Comparison of ENCODE assay signal across 9 mouse cellular contexts in the genomic region with DNA sequence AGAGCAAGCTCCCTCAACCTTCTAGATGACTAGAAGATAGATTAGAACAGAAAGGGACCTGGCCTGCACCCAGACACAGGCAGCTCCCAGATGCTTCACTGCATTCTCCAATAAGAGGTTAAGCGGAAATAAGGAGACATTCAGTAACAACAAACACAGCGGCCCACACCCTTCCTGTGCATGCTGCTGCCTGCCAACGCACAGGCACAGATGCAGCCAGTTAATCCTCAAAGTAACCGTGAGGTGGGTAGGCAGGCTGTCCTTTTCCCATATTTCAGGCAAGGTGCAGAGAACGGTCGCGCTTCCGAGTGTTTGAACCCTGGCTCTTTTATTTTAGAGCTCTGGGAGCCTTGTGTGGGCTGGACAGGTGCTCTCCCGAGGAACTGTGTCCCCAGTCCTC. TPM values are rescaled to one million over a fixed set of nuclear protein-coding genes. Genes with fewer than 3 reads are reported as not detected.
DNase-seq lines count a peak whose midpoint lies in the region; ATAC-seq and TF ChIP-seq lines count a peak whose summit lies in the region.
"Had no signal": no experiment of that assay in that cellular context is flagged by ENCODE, and none has a peak within 500 bp of the region (broad histone marks: within the 10 kb centered on the region; RNA-seq: fewer than 3 reads in every experiment).

No protein-coding gene starts in this region.

- H3K4me2 ChIP-seq in limb, embryonic 15.5 days, result no peak overlapping the region
- no peak overlapping the region for H3K4me2 ChIP-seq in heart, embryonic 11.5 days
- H3K4me2 ChIP-seq in intestine, postnatal 0 days (replicated peaks; ENCODE audit: low read depth), result no peak overlapping the region
- 0 out of 2 replicates have a peak overlapping the region, but pooled peaks have one; percentile 2 for H3K4me2 ChIP-seq in stomach, embryonic 14.5 days (replicated peaks; ENCODE audit: low read depth, low read length)
- no peak overlapping the region for H3K4me2 ChIP-seq in midbrain, embryonic 11.5 days
- H3K4me2 ChIP-seq: hindbrain, embryonic 15.5 days; liver, embryonic 15.5 days had no signal

- ATAC-seq in limb, embryonic 15.5 days (ENCODE audit: insufficient number of reproducible peaks, low FRiP score, low TSS enrichment, low read depth), result no peak
- ATAC-seq in heart, embryonic 11.5 days (replicated peaks; ENCODE audit: insufficient number of reproducible peaks, low FRiP score, low TSS enrichment), result no peak
- ATAC-seq in intestine, postnatal 0 days, result no peak
- no peak for ATAC-seq in stomach, embryonic 14.5 days (ENCODE audit: insufficient number of reproducible peaks, insufficient read depth, low FRiP score, low read depth)
- no peak for ATAC-seq in midbrain, embryonic 11.5 days (ENCODE audit: low FRiP score)

- H3K9ac ChIP-seq in limb, embryonic 15.5 days, result no peak overlapping the region
- H3K9ac ChIP-seq in heart, embryonic 11.5 days (ENCODE audit: low read depth, low read length), result peak overlapping the region; percentile 44; the same call in 1 of the 2 replicates
- H3K9ac ChIP-seq in intestine, postnatal 0 days (ENCODE audit: low read depth, low read length), result no peak overlapping the region
- no peak overlapping the region for H3K9ac ChIP-seq in stomach, embryonic 14.5 days (replicated peaks; ENCODE audit: low read depth, low read length)
- H3K9ac ChIP-seq in midbrain, embryonic 11.5 days (ENCODE audit: low read length), result no peak overlapping the region
- H3K9ac ChIP-seq: hindbrain, embryonic 15.5 days; liver, embryonic 15.5 days had no signal

- H3K9me3 ChIP-seq in limb, embryonic 15.5 days, result no peaks in the 10 kb centered on the region
- no peaks in the 10 kb centered on the region for H3K9me3 ChIP-seq in limb, embryonic 10.5 days (replicated peaks)
- no peaks in the 10 kb centered on the region for H3K9me3 ChIP-seq in heart, embryonic 11.5 days (replicated peaks; ENCODE audit: control insufficient read depth, low read length)
- H3K9me3 ChIP-seq in intestine, postnatal 0 days (ENCODE audit: control insufficient read depth), result no peaks in the 10 kb centered on the region
- no peaks in the 10 kb centered on the region for H3K9me3 ChIP-seq in stomach, embryonic 14.5 days (ENCODE audit: control insufficient read depth, low read depth, low read length)
- no peaks in the 10 kb centered on the region for H3K9me3 ChIP-seq in midbrain, embryonic 11.5 days (ENCODE audit: control insufficient read depth, low read length)
- H3K9me3 ChIP-seq: hindbrain, embryonic 15.5 days; liver, embryonic 15.5 days had no signal

- no peak for DNase-seq in limb, embryonic 10.5 days (ENCODE audit: low spot score)
- no peak for DNase-seq in midbrain, embryonic 11.5 days (ENCODE audit: low spot score, missing footprints)
- DNase-seq in cerebellum, adult 2 months, result no peak

- no peak for TF ChIP-seq CTCF in intestine, postnatal 0 days (IDR thresholded peaks at IDR 0.05; ENCODE audit: low read depth)
- no peak for TF ChIP-seq CTCF in cerebellum, adult 2 months (IDR thresholded peaks at IDR 0.05; ENCODE audit: borderline replicate concordance, insufficient read depth, low read depth, low read length)

- H3K27me3 ChIP-seq in limb, embryonic 15.5 days, result no peaks in the 10 kb centered on the region
- H3K27me3 ChIP-seq in limb, embryonic 10.5 days (ENCODE audit: low read depth, poor library complexity, severe bottlenecking), result no peaks in the 10 kb centered on the region
- no peaks in the 10 kb centered on the region for H3K27me3 ChIP-seq in heart, embryonic 11.5 days (ENCODE audit: control insufficient read depth, insufficient read depth, low read length)
- 0 out of 2 replicates have a peak, but pooled peaks cover 3% of the 10 kb centered on the region for H3K27me3 ChIP-seq in intestine, postnatal 0 days (replicated peaks; ENCODE audit: control insufficient read depth, insufficient read depth, low read length)
- H3K27me3 ChIP-seq in stomach, embryonic 14.5 days (ENCODE audit: control insufficient read depth, insufficient read depth, low read length), result no peaks in the 10 kb centered on the region
- no peaks in the 10 kb centered on the region for H3K27me3 ChIP-seq in midbrain, embryonic 11.5 days (ENCODE audit: control insufficient read depth, insufficient read depth, low read length)
- no peaks in the 10 kb centered on the region for H3K27me3 ChIP-seq in cerebellum, adult 2 months (ENCODE audit: control insufficient read depth, insufficient read depth, low read length)
- H3K27me3 ChIP-seq: hindbrain, embryonic 15.5 days; liver, embryonic 15.5 days had no signal

- H3K36me3 ChIP-seq in limb, embryonic 15.5 days, result peaks cover 52% of the 10 kb centered on the region
- H3K36me3 ChIP-seq in limb, embryonic 10.5 days, result peaks cover 59% of the 10 kb centered on the region
- peaks cover 19% of the 10 kb centered on the region for H3K36me3 ChIP-seq in heart, embryonic 11.5 days (ENCODE audit: control insufficient read depth, insufficient read depth, low read length)
- H3K36me3 ChIP-seq in intestine, postnatal 0 days (ENCODE audit: control insufficient read depth, insufficient read depth), result peaks cover 12% of the 10 kb centered on the region
- peaks cover 31% of the 10 kb centered on the region for H3K36me3 ChIP-seq in stomach, embryonic 14.5 days (ENCODE audit: control insufficient read depth, insufficient read depth, low read length)
- H3K36me3 ChIP-seq in midbrain, embryonic 11.5 days (ENCODE audit: control insufficient read depth, insufficient read depth, low read length), result no peaks in the 10 kb centered on the region
- H3K36me3 ChIP-seq: hindbrain, embryonic 15.5 days had no signal

- WGBS in limb, embryonic 15.5 days, result 56% methylated on average over 9 of the region's 9 CpGs
- 85% methylated on average over 9 of the region's 9 CpGs for WGBS in limb, embryonic 10.5 days
- WGBS in heart, embryonic 11.5 days (ENCODE audit: insufficient replicate concordance), result 69% methylated on average over 9 of the region's 9 CpGs
- 84% methylated on average over 9 of the region's 9 CpGs for WGBS in intestine, postnatal 0 days
- 62% methylated on average over 9 of the region's 9 CpGs for WGBS in stomach, embryonic 14.5 days
- WGBS in midbrain, embryonic 11.5 days, result 77% methylated on average over 9 of the region's 9 CpGs
- WGBS in cerebellum, adult 2 months, result 62% methylated on average over 9 of the region's 9 CpGs

- TF ChIP-seq POLR2A in cerebellum, adult 2 months (IDR thresholded peaks at IDR 0.05; ENCODE audit: borderline replicate concordance, insufficient read depth, low read length), result no peak

- H3K4me1 ChIP-seq in limb, embryonic 15.5 days, result peaks cover 18% of the 10 kb centered on the region
- H3K4me1 ChIP-seq in limb, embryonic 10.5 days, result peaks cover 22% of the 10 kb centered on the region
- H3K4me1 ChIP-seq in heart, embryonic 11.5 days (ENCODE audit: control insufficient read depth, insufficient read depth, low read length), result peaks cover 66% of the 10 kb centered on the region
- H3K4me1 ChIP-seq in intestine, postnatal 0 days (replicated peaks; ENCODE audit: control insufficient read depth, insufficient read depth, low read length), result no peaks in the 10 kb centered on the region
- H3K4me1 ChIP-seq in stomach, embryonic 14.5 days (ENCODE audit: control insufficient read depth, insufficient read depth, low read length), result peaks cover 21% of the 10 kb centered on the region; the same call in 1 of the 2 replicates
- peaks cover 3% of the 10 kb centered on the region; the same call in 1 of the 2 replicates for H3K4me1 ChIP-seq in midbrain, embryonic 11.5 days (ENCODE audit: control insufficient read depth, insufficient read depth, low read length)
- H3K4me1 ChIP-seq in cerebellum, adult 2 months (ENCODE audit: control insufficient read depth, insufficient read depth, low read length), result peaks cover 24% of the 10 kb centered on the region

- H3K27ac ChIP-seq in limb, embryonic 15.5 days, result peak overlapping the region; percentile 59
- H3K27ac ChIP-seq in limb, embryonic 10.5 days, result no peak overlapping the region
- H3K27ac ChIP-seq in heart, embryonic 11.5 days (ENCODE audit: low read depth, low read length), result peak overlapping the region; percentile 37; the same call in 1 of the 2 replicates
- 0 out of 2 replicates have a peak overlapping the region, but pooled peaks have one; percentile 24 for H3K27ac ChIP-seq in intestine, postnatal 0 days (ENCODE audit: low read depth, low read length)
- H3K27ac ChIP-seq in stomach, embryonic 14.5 days (ENCODE audit: low read length), result peak overlapping the region; percentile 55; the same call in 1 of the 2 replicates
- H3K27ac ChIP-seq in midbrain, embryonic 11.5 days (ENCODE audit: low read depth, low read length), result no peak overlapping the region
- no peak overlapping the region for H3K27ac ChIP-seq in cerebellum, adult 2 months (ENCODE audit: insufficient read depth, low read length)
- H3K27ac ChIP-seq: hindbrain, embryonic 15.5 days; liver, embryonic 15.5 days had no signal

- H3K4me3 ChIP-seq in limb, embryonic 15.5 days, result no peak overlapping the region
- H3K4me3 ChIP-seq in limb, embryonic 10.5 days, result no peak overlapping the region
- no peak overlapping the region for H3K4me3 ChIP-seq in heart, embryonic 11.5 days (ENCODE audit: low read depth, low read length)
- H3K4me3 ChIP-seq in intestine, postnatal 0 days (ENCODE audit: low read depth, low read length), result no peak overlapping the region
- no peak overlapping the region for H3K4me3 ChIP-seq in stomach, embryonic 14.5 days (ENCODE audit: low read depth, low read length)
- H3K4me3 ChIP-seq in midbrain, embryonic 11.5 days (ENCODE audit: low read depth, low read length), result no peak overlapping the region
- H3K4me3 ChIP-seq in cerebellum, adult 2 months (replicated peaks; ENCODE audit: insufficient read depth, low read depth, low read length), result no peak overlapping the region
- H3K4me3 ChIP-seq: hindbrain, embryonic 15.5 days; liver, embryonic 15.5 days had no signal

RNA-seq across cellular contexts. Expression of a gene that starts 17.8 kb away (rescaled TPM):
- polyA plus RNA-seq in limb, embryonic 15.5 days (2015; fragmentation: Nextera tagmentation; extraction: Ambion mirVana), result 21.8 and 23.0 TPM in 2 replicates
- polyA plus RNA-seq in limb, embryonic 10.5 days (2016; fragmentation: Nextera tagmentation; extraction: Ambion mirVana), result 9.3 TPM in 2 replicates
- 20.6 and 21.1 TPM in 2 replicates for polyA plus RNA-seq in heart, embryonic 11.5 days (2014; fragmentation: Nextera tagmentation; extraction: Ambion mirVana)
- polyA plus RNA-seq in intestine, postnatal 0 days (2015; fragmentation: Nextera tagmentation; extraction: Ambion mirVana), result 7.4 and 7.5 TPM in 2 replicates
- 18.1 and 19.3 TPM in 2 replicates for polyA plus RNA-seq in stomach, embryonic 14.5 days (2014; fragmentation: Nextera tagmentation; extraction: Ambion mirVana)
- 3.0 and 4.3 TPM in 2 replicates for polyA plus RNA-seq in midbrain, embryonic 11.5 days (2014; fragmentation: Nextera tagmentation; extraction: Ambion mirVana)
- polyA plus RNA-seq in cerebellum, adult 2 months (2012; rRNA removed), result 17.3 and 19.0 TPM in 2 replicates

Comparison
In these comparisons a context has a peak if more than half of its experiments do, and no peak if none do; other contexts are left out.
1. H3K27ac ChIP-seq: peak in limb, embryonic 15.5 days (single experiment), heart, embryonic 11.5 days (single experiment), intestine, postnatal 0 days (single experiment) and stomach, embryonic 14.5 days (single experiment); none in limb, embryonic 10.5 days (single experiment), midbrain, embryonic 11.5 days (single experiment) and cerebellum, adult 2 months (single experiment).